Mouse (Mus musculus) erythroblast, embryonic 14.5 days (primary cell): ENCODE results near the gene Phactr3.

Experiments used
- GATA1 ChIP-seq: IDR thresholded peaks from 2 replicates; pipeline ENCODE4 v1.6.1; 2012; ENCODE audit warnings: low read length, inconsistent platforms, mixed read lengths
- TAL1 ChIP-seq: IDR thresholded peaks from 3 replicates; pipeline ENCODE4 v1.6.1; 2012; ENCODE audit warnings: low read length, inconsistent platforms, mixed read lengths

GRCm38 (mm10) chr2:178265454-178265853 lies 146.7 kb downstream of the Phactr3 start:
- TF ChIP-seq GATA1 = no peak
- TF ChIP-seq TAL1 = no peak
